Mouse (Mus musculus) neural tube, embryonic 14.5 days (tissue): ENCODE measurements around the gene Pla2g4f. TPM values are rescaled to one million over a fixed set of nuclear protein-coding genes. Genes with fewer than 3 reads are reported as not detected.

Experiments
- ATAC-seq: fragments of 200-750 bp; cut with Nextera tagmentation; 2 replicates; pipeline ENCODE4 v1.8.0; 2017; ENCODE audit warnings: low read depth, mild to moderate bottlenecking, moderate TSS enrichment, moderate library complexity
- H3K27ac ChIP-seq: fragments of 300-500 bp; sonication (generic); 2 replicates; pipeline ENCODE4 v1.5.1; 2014; ENCODE audit warnings: low read depth, mild to moderate bottlenecking, control low read depth, low read length, moderate library complexity, mixed read lengths
- H3K27me3 ChIP-seq: fragments of 300-500 bp; sonication (generic); 2 replicates; pipeline ENCODE4 v1.6.1; 2014; ENCODE audit warnings: low read length; ENCODE audit not compliant: control insufficient read depth, insufficient read depth
- H3K36me3 ChIP-seq: fragments of 300-500 bp; sonication (generic); 2 replicates; pipeline ENCODE4 v1.6.1; 2014; ENCODE audit warnings: low read length, mixed read lengths; ENCODE audit not compliant: control insufficient read depth, insufficient read depth
- H3K4me1 ChIP-seq: fragments of 300-500 bp; sonication (generic); 2 replicates; pipeline ENCODE4 v1.6.1; 2014; ENCODE audit warnings: low read length; ENCODE audit not compliant: control insufficient read depth, insufficient read depth
- H3K4me2 ChIP-seq: fragments of 300-500 bp; sonication (generic); 2 replicates; pipeline ENCODE4 v1.6.1; 2014; ENCODE audit warnings: mild to moderate bottlenecking, low read depth, low read length, control low read depth
- H3K4me3 ChIP-seq: fragments of 300-500 bp; sonication (generic); 2 replicates; pipeline ENCODE4 v1.5.1; 2014; ENCODE audit warnings: low read depth, low read length, control low read depth, mixed read lengths
- H3K9ac ChIP-seq: fragments of 300-500 bp; sonication (generic); replicated peaks from 2 replicates; pipeline ENCODE4 v1.6.1; 2014; ENCODE audit warnings: low read depth, mild to moderate bottlenecking, control low read depth, low read length, mixed read lengths
- H3K9me3 ChIP-seq: fragments of 300-500 bp; sonication (generic); 2 replicates; pipeline ENCODE4 v1.6.1; 2016; ENCODE audit warnings: low read length; ENCODE audit not compliant: control insufficient read depth
- WGBS: fragments of 180-500 bp; shearing (Covaris S2); extraction: QIAGEN DNeasy Blood & Tissue Kit; methylation state at CpG from one replicate; pipeline ENCODE4 v1.1.7; 2014; 5-methylcytosine and 5-hydroxymethylcytosine counted together
- polyA plus RNA-seq: library from polyadenylated mRNA; unstranded; fragments of >200 nt; fragmentation: Nextera tagmentation; extraction: Ambion mirVana; gene quantifications from 2 replicates; pipeline ENCODE4 v1.2.1, GENCODE M21; 2014

Pla2g4f gene
- polyA plus RNA-seq, 1 experiment from 2014 or later = not detected

DNA sequence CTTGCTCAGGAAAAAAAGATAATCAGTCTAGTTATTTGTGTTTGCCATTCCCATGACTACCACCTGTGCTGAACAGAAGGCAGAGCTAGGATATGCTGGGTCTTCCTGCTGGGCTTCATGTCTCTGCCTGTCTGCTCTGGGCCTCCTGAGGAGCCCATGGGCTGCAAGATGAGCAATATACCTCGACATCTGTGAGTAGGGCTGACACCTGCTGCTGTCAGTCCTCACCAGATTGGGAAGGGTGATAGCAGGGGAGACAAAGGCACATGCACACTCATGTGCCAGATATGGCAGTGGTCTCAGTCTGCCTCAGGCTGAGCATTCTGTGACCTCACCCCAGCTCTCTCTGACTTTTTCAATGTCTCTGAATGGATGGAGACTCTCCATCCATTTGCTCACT lies 51.1 kb downstream of the Pla2g4f start:
- H3K9me3 ChIP-seq = no peaks in the 10 kb centered on the region
- no peaks in the 10 kb centered on the region for H3K4me1 ChIP-seq
- no peak overlapping the region for H3K27ac ChIP-seq
- H3K27me3 ChIP-seq = no peaks in the 10 kb centered on the region
- 17% methylated on average over 1 of the region's 1 CpGs for WGBS
- no peaks in the 10 kb centered on the region for H3K36me3 ChIP-seq
- no peak overlapping the region for H3K9ac ChIP-seq
- no peak for ATAC-seq
- no peak overlapping the region for H3K4me3 ChIP-seq
- H3K4me2 ChIP-seq = no peak overlapping the region

GRCm38 (mm10) chr2:120261346-120261745 lies 52.6 kb downstream of the Pla2g4f start:
- no peaks in the 10 kb centered on the region for H3K9me3 ChIP-seq
- no peak overlapping the region for H3K4me3 ChIP-seq
- ATAC-seq = no peak
- no peaks in the 10 kb centered on the region for H3K27me3 ChIP-seq
- no peak overlapping the region for H3K9ac ChIP-seq
- H3K27ac ChIP-seq = no peak overlapping the region
- 69% methylated on average over 3 of the region's 3 CpGs for WGBS
- H3K4me2 ChIP-seq = no peak overlapping the region
- no peaks in the 10 kb centered on the region for H3K36me3 ChIP-seq
- no peaks in the 10 kb centered on the region for H3K4me1 ChIP-seq

DNA sequence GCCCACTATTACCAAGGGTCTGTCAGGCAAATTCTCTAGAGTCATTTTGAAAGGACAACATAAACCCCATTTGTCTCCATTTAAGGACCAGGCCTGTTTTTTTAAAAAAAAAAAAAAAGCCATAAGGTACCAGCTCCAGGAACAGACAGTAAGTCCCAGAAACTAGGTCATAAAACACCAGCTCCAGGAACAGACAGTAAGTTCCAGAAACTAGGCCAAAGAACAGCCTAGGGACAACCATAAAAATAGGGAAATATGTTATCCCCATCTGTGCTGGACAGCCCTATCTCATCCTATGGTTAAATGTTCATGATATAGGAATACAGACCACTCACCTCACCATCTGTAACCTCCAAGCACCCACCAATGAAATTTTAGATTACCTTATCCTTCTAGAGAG lies 57.7 kb downstream of the Pla2g4f start:
- H3K27me3 ChIP-seq = no peaks in the 10 kb centered on the region
- no peak overlapping the region for H3K4me2 ChIP-seq
- no peak overlapping the region for H3K27ac ChIP-seq
- no peaks in the 10 kb centered on the region for H3K9me3 ChIP-seq
- H3K4me1 ChIP-seq = no peaks in the 10 kb centered on the region
- no peak for ATAC-seq
- no peaks in the 10 kb centered on the region for H3K36me3 ChIP-seq
- no peak overlapping the region for H3K4me3 ChIP-seq
- no peak overlapping the region for H3K9ac ChIP-seq

- 93% methylated on average over 6 of the region's 6 CpGs for WGBS
- H3K27ac ChIP-seq = no peak overlapping the region
- no peak overlapping the region for H3K4me3 ChIP-seq
- H3K27me3 ChIP-seq = 0 out of 2 replicates have a peak, but pooled peaks cover 2% of the 10 kb centered on the region
- no peaks in the 10 kb centered on the region for H3K36me3 ChIP-seq
- no peak overlapping the region for H3K9ac ChIP-seq
- ATAC-seq = no peak
- H3K4me2 ChIP-seq = no peak overlapping the region
- H3K9me3 ChIP-seq = no peaks in the 10 kb centered on the region
- H3K4me1 ChIP-seq = no peaks in the 10 kb centered on the region
These were observed 61.3 kb downstream of the Pla2g4f start for GRCm38 (mm10) chr2:120252644-120253043.

Other genes with a start within 250 kb of the Pla2g4f start
- gene Ehd4, start 159.6 kb downstream of the Pla2g4f start, polyA plus RNA-seq = 8.2 and 10.1 TPM in 2 replicates
- 4.9 and 7.2 TPM in 2 replicates for gene Pla2g4e, start 68.8 kb downstream of the Pla2g4f start, polyA plus RNA-seq
- not detected in 2 replicates for gene Pla2g4d, start 25.0 kb downstream of the Pla2g4f start, polyA plus RNA-seq
- gene Vps39, start 39.0 kb upstream of the Pla2g4f start, polyA plus RNA-seq = 46.2 and 55.4 TPM in 2 replicates
- 9.1 and 10.7 TPM in 2 replicates for gene Ganc, start 89.7 kb upstream of the Pla2g4f start, polyA plus RNA-seq
- 8.1 and 14.3 TPM in 2 replicates for gene Tmem87a, start 89.9 kb upstream of the Pla2g4f start, polyA plus RNA-seq
- gene Capn3, start 141.9 kb upstream of the Pla2g4f start, polyA plus RNA-seq = 0.59 and 1.2 TPM in 2 replicates
- gene Zfp106, start 249.7 kb upstream of the Pla2g4f start, polyA plus RNA-seq = 44.2 and 54.5 TPM in 2 replicates